ENCODE assay signal across 1 mouse cellular context in genomic region chr10:95330375-95331363, GRCm38 (mm10).
TF ChIP-seq lines count a peak whose summit lies in the region.

No protein-coding gene starts in this region.

TF ChIP-seq in MEL, 35 proteins besides CTCF, POLR2A, EP300 and RAD21 (continued from another document):
- TF ChIP-seq E2F4 (IDR thresholded peaks at IDR 0.05; ENCODE audit: borderline replicate concordance, low read depth, low read length) (no peak), MYC (IDR thresholded peaks at IDR 0.05; ENCODE audit: low read depth, low read length) (0 out of 2 replicates have a peak, but pooled peaks have one; percentile 58), NELFE (IDR thresholded peaks at IDR 0.05; ENCODE audit: low read depth, low read length) (no peak), BHLHE40 (IDR thresholded peaks at IDR 0.05; ENCODE audit: borderline replicate concordance, low read depth, low read length) (no peak), MAZ (IDR thresholded peaks at IDR 0.05; ENCODE audit: low read depth, low read length) (no peak), POLR2AphosphoS5 (IDR thresholded peaks at IDR 0.05; ENCODE audit: borderline replicate concordance, low read depth, low read length) (no peak), NRF1 (IDR thresholded peaks at IDR 0.05; ENCODE audit: insufficient read depth, low read depth, low read length, poor library complexity, severe bottlenecking) (no peak), MEF2A (IDR thresholded peaks at IDR 0.05; ENCODE audit: extremely low read depth, insufficient replicate concordance, low read depth, low read length, poor library complexity, severe bottlenecking) (no peak), ZKSCAN1 (IDR thresholded peaks at IDR 0.05; ENCODE audit: low read depth, low read length) (no peak), TAL1 (IDR thresholded peaks at IDR 0.05; ENCODE audit: low read length) (no peak), MAX (IDR thresholded peaks at IDR 0.05; ENCODE audit: low read length) (no peak)
